Mouse (Mus musculus) brain, adult 2 months (tissue): ENCODE results near the gene Actn2.
A peak's percentile ranks its signal among the peaks of the same experiment; 100 is the strongest.

ENCODE experiments used
- DNase-seq: peaks from one replicate; pipeline ENCODE4 v3.0.0; 2011; ENCODE audit warnings: low read depth, low spot score

Gene Actn2

DNA sequence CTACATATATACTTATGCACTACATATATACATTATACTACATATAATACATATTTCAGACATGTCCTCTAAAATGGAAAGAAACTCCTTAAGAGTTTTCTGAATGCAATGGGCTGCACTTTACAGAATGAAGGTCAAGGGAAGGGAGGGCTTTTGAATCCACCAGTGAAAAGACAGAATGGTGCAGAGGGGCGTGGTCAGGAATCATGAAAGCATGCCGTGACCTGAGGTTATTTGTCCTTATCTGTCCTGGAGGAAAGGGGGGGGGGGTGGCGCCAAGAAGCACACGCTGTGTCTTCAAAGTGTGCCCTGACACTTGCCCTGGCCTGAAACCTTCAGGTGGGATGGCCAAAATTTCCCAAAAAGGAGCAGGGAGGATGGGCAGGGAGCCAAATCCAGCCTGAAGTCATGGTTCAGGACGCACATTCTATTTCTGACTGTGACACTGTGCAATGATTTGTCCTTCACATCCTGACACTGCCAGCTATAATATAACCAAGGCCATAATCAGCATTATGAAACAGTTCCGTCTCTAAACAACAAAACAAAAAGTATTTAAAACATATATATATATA is 23.3 kb downstream of the Actn2 start:
- no peak for DNase-seq

GRCm38 (mm10) chr13:12314173-12314572 is 26.4 kb downstream of the Actn2 start:
- no peak for DNase-seq

- DNase-seq = peak; percentile 31
Observed at GRCm38 (mm10) chr13:12311930-12312492, 28.5 kb downstream of the Actn2 start.

GRCm38 (mm10) chr13:12311371-12311770 is 29.2 kb downstream of the Actn2 start:
- DNase-seq = peak; percentile 29

DNA sequence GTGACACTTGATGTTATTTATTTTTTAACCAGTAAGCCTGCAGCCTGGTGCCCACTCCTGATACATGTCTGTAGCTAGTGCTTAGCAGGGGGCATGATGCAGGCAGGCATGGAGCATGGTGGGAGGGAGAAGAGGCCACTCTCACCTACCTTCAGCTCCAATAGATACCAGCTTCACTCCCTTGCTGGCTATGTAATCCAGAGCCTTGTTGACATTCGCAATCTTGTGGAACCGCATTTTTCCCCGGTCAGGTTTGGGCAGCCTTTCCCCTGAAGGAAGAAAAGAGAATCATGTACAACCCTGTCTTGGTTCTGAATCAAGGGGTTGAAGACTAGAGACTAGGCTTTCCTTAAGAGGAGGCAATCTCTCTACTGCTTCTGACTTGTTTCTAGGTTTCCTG is 31.1 kb downstream of the Actn2 start:
- DNase-seq = no peak

GRCm38 (mm10) chr13:12308878-12309277 is 31.7 kb downstream of the Actn2 start:
- DNase-seq = peak; percentile 23

GRCm38 (mm10) chr13:12308473-12308872 is 32.1 kb downstream of the Actn2 start:
- peak; percentile 26 for DNase-seq

GRCm38 (mm10) chr13:12307286-12307685 is 33.3 kb downstream of the Actn2 start:
- DNase-seq = no peak

GRCm38 (mm10) chr13:12305540-12305939 is 35.0 kb downstream of the Actn2 start:
- no peak for DNase-seq

DNA sequence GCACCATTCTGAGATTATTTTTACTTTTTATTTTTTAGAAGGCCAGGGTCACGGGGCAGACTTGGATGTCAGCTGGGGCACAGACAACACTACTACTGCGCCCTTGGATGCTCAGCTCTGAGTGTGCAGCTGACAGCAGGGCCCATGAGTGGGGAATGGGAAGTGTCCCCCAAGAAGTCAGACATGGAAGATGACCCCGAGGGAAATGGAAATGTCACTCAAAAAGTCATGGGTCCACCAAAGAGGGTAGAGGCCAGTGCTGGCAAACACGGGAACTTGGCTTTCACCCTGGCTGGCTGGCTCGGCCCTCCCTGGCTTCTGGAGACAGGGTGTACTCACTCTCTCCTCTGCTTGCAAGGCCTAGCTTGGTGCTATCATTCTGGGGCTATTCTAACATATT is 35.6 kb downstream of the Actn2 start:
- no peak for DNase-seq

DNA sequence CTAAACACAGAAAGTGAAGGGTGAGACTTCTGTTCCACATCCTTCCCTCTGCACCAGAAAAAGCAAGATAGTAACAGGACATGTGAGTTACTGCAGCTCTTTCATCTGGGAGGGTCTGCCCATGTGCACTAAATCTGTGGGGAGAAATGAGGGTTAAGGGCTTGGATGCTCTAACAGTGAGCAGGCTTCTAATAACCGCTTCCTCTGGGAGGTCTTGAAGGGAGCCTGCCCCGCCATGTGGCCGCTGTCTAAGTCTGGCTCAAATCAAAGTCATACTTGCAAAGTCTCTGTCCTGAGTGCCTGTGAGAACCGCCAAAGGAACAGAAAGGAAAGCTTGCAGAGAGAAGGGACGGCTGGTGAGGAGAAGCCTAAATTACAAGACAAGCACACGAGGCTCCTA is 42.8 kb downstream of the Actn2 start:
- DNase-seq = no peak

DNA sequence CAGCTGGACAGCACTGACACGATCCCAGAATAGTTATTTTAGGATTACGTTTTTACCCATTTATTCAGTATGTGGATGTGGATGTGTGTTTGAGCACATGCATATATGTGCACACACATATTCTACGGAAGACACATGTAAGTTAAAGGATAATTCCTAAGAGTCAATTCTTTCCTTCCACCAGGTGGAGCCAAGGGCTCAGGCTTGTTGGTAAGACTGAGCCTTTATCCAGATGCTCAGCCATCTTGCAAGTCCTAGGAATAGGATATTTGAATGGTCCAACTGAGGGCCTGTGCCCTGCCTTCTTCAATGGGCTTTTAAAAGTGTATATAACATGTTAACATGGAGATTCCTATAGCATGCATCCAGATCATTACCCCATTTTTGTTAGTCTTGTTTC is 43.9 kb downstream of the Actn2 start:
- DNase-seq = peak; percentile 87

DNA sequence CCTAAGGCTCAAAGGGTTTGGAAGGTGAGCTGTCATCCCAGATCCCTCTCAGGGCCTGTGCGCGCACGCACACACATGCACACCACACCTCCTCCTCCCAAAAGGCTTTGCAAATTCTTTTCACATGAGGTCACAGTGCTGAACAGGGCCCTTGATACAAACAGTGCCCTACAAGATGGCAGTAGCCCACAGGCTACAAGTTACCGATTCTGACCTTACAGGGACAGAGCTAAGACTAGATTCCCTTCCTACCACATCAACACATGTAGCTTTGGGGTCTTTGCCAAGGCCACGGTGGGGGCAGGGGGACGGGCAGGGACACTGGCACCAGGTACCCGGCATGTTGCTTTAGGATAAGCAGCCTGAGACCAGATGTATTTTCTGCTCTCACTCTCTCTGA is 46.8 kb downstream of the Actn2 start:
- no peak for DNase-seq

DNA sequence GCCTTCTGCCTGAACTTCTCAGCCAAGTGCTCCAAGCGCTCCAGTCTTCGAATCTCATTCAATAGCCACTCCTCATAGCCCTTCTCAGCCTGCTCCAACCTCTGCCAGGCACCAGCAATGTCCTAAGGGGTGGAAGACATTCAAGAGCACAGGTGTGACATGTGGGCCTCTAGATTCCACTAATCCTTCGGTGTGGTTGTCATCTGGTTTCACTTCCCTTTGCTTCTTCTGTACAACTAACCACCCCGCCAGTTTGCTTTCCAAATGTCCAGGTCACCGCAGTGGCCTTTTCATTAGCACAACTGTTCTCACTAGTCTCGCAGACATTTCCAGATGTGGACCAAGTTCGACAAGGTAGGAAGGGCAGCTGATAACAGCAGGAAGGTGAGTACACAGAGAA is 49.9 kb downstream of the Actn2 start:
- no peak for DNase-seq

DNA sequence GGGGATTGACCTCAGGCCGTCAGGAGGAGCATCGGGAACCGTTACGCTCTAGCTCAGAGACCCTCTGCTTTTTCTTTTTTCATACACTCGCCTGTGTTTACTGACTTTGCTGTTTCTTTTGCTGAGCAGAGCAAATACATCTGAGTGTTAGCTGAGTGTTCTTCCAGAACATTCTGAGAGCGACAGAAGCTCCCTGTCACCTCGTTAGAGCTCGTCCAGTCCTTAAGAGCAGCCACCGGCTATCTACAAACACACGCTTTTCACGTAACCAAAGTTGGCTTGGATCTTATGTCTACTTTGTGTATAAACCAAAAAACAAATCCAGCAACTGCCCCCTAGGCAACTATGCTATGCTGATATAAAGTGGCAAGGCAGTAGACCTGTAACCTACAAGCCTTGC is 56.0 kb downstream of the Actn2 start:
- DNase-seq = no peak

DNA sequence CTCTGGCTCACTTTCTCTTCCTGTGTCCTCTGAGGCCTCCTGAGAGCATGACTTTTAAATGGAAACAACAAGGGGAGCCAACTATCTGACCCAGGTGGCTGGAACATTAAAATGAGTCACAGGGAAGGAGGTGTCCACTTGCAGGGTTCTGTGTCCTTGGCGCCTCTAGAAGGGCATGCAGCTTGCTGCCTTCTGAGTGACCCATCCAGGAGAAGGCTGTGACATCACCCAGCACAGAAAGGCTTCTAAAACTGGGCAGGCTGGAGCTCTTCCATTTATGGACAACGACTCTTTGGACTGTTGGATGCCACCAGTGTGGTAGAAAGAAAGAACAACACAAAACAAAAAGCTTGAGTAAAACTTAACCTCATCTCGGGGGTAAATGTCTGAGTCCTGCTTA is 56.7 kb downstream of the Actn2 start:
- DNase-seq = no peak

GRCm38 (mm10) chr13:12274721-12275120 is 65.8 kb downstream of the Actn2 start:
- DNase-seq = no peak

DNA sequence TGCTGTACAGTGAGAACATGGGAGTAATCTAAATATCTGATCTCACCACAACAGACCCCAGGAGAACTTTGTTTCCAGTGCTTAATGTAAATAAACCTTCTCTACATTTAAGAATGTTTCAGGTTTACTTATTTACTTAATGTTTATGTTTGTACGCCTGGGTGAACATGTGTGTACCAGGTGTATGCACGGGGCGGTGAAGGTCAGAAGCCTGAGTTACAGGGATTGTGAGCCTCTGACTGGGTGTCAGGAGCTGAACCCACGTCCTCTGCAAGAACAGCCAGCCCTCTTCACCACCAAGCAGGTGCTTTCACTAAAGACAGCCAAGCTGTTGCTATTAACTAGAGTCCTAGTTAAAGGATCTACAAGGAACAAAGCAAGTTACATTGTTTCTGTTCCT is 66.3 kb downstream of the Actn2 start:
- no peak for DNase-seq

GRCm38 (mm10) chr13:12272953-12273352 is 67.6 kb downstream of the Actn2 start:
- DNase-seq = peak; percentile 60

DNA sequence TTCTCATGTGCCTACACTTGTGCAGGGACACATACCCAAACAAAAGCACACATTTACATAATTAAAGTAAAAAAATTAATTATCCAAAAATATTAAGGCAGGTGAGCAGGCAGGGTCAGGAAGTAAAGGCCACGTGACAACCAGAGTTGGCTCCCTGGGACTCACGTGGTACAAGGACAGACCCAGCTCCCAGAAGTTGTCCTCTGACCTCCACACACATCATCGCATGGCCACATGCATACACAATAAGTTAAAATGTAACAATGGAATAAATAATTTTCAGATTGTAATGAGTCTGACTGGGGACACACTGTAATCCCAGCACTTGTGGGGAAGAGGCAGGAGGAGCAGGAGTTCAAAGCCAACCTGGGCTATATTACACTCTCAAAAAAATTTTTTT is 72.6 kb downstream of the Actn2 start:
- DNase-seq = no peak

- DNase-seq = no peak
Observed at GRCm38 (mm10) chr13:12267097-12267496, 73.5 kb downstream of the Actn2 start.

- no peak for DNase-seq
Observed at GRCm38 (mm10) chr13:12263996-12264395, 76.6 kb downstream of the Actn2 start.

- no peak for DNase-seq
Observed at GRCm38 (mm10) chr13:12261505-12261904, 79.1 kb downstream of the Actn2 start.
